Mouse (Mus musculus): ENCODE measurements around the gene Fam173a.
"Not testable (repeated sequence)": the region's sequence is repeated elsewhere in the genome, so short reads cannot be mapped to it uniquely, and the experiment has no call there.

Gene Fam173a

GRCm38 (mm10) chr17:25809606-25810340 is 17.1 kb upstream of the Fam173a start:
- Histone ChIP-seq H3K27me3 (ENCODE audit: insufficient read depth, low read length) (peaks cover 71% of the 10 kb centered on the region), H3K36me3 (ENCODE audit: insufficient read depth, low read length) (no peaks in the 10 kb centered on the region), H3K4me1 (replicated peaks; ENCODE audit: low read depth, low read length) (peaks cover 18% of the 10 kb centered on the region), H3K9me3 (ENCODE audit: low read length) (0 out of 2 replicates have a peak, but pooled peaks cover 8% of the 10 kb centered on the region), H3K4me3 (replicated peaks; ENCODE audit: low read length) (peak overlapping the region; percentile 92)
- no peak for TF ChIP-seq CTCF (conservative IDR thresholded peaks at IDR 0.05; ENCODE audit: low read length)
- no peak for TF ChIP-seq POU5F1 (IDR thresholded peaks at IDR 0.05; ENCODE audit: borderline replicate concordance, low read length)
- TF ChIP-seq NANOG (IDR thresholded peaks at IDR 0.05; ENCODE audit: borderline replicate concordance, low read length): no peak

- no peak for TF ChIP-seq POU5F1 (IDR thresholded peaks at IDR 0.05; ENCODE audit: borderline replicate concordance, low read length)
- TF ChIP-seq NANOG (IDR thresholded peaks at IDR 0.05; ENCODE audit: borderline replicate concordance, low read length): no peak
- H3K4me3 ChIP-seq (replicated peaks; ENCODE audit: low read length): peak within 1 kb of the TSS; percentile 92
- peaks cover 67% of the 10 kb centered on the region for H3K27me3 ChIP-seq (ENCODE audit: insufficient read depth, low read length)
- H3K4me1 ChIP-seq (replicated peaks; ENCODE audit: low read depth, low read length): peaks cover 18% of the 10 kb centered on the region
- H3K36me3 ChIP-seq (ENCODE audit: insufficient read depth, low read length): no peaks in the 10 kb centered on the region
- 0 out of 2 replicates have a peak, but pooled peaks cover 8% of the 10 kb centered on the region for H3K9me3 ChIP-seq (ENCODE audit: low read length)
These were observed 16.3 kb upstream of the Fam173a start, which contains the start of gene Fbxl16 for GRCm38 (mm10) chr17:25808789-25809605. TSS of gene Fbxl16 (plus strand) at chr17:25809085.

- H3K4me3 ChIP-seq (replicated peaks; ENCODE audit: low read length): peak overlapping the region; percentile 92
- H3K9me3 ChIP-seq (ENCODE audit: low read length): 0 out of 2 replicates have a peak, but pooled peaks cover 6% of the 10 kb centered on the region
- TF ChIP-seq POU5F1 (IDR thresholded peaks at IDR 0.05; ENCODE audit: borderline replicate concordance, low read length) (no peak), NANOG (IDR thresholded peaks at IDR 0.05; ENCODE audit: borderline replicate concordance, low read length) (no peak), CTCF (conservative IDR thresholded peaks at IDR 0.05; ENCODE audit: low read length) (no peak)
- peaks cover 20% of the 10 kb centered on the region for H3K4me1 ChIP-seq (replicated peaks; ENCODE audit: low read depth, low read length)
- H3K27me3 ChIP-seq (ENCODE audit: insufficient read depth, low read length): peaks cover 71% of the 10 kb centered on the region
- no peaks in the 10 kb centered on the region for H3K36me3 ChIP-seq (ENCODE audit: insufficient read depth, low read length)
These were observed 15.3 kb upstream of the Fam173a start for GRCm38 (mm10) chr17:25808028-25808427.

- 0 out of 2 replicates have a peak, but pooled peaks have one; percentile 12 for TF ChIP-seq CTCF (conservative IDR thresholded peaks at IDR 0.05; ENCODE audit: low read length)
- H3K9me3 ChIP-seq (ENCODE audit: low read length); H3K4me3 ChIP-seq (replicated peaks; ENCODE audit: low read length); H3K36me3 ChIP-seq (ENCODE audit: insufficient read depth, low read length): not testable (repeated sequence)
- H3K27me3 ChIP-seq (ENCODE audit: insufficient read depth, low read length): peaks cover 71% of the 10 kb centered on the region
- peaks cover 22% of the 10 kb centered on the region for H3K4me1 ChIP-seq (replicated peaks; ENCODE audit: low read depth, low read length)
These were observed 14.8 kb upstream of the Fam173a start for GRCm38 (mm10) chr17:25807452-25807851.

- Histone ChIP-seq H3K36me3 (ENCODE audit: insufficient read depth, low read length) (no peaks in the 10 kb centered on the region), H3K4me1 (replicated peaks; ENCODE audit: low read depth, low read length) (peaks cover 22% of the 10 kb centered on the region), H3K4me3 (replicated peaks; ENCODE audit: low read length) (no peak overlapping the region), H3K27me3 (ENCODE audit: insufficient read depth, low read length) (peaks cover 70% of the 10 kb centered on the region), H3K9me3 (ENCODE audit: low read length) (no peaks in the 10 kb centered on the region)
- TF ChIP-seq CTCF (conservative IDR thresholded peaks at IDR 0.05; ENCODE audit: low read length) (no peak), NANOG (IDR thresholded peaks at IDR 0.05; ENCODE audit: borderline replicate concordance, low read length) (no peak), POU5F1 (IDR thresholded peaks at IDR 0.05; ENCODE audit: borderline replicate concordance, low read length) (no peak)
These were observed 13.8 kb upstream of the Fam173a start for GRCm38 (mm10) chr17:25806507-25806906.

- peaks cover 13% of the 10 kb centered on the region for H3K4me1 ChIP-seq (replicated peaks; ENCODE audit: low read depth, low read length)
- H3K9me3 ChIP-seq (ENCODE audit: low read length): no peaks in the 10 kb centered on the region
- no peak overlapping the region for H3K4me3 ChIP-seq (replicated peaks; ENCODE audit: low read length)
- H3K36me3 ChIP-seq (ENCODE audit: insufficient read depth, low read length): no peaks in the 10 kb centered on the region
- H3K27me3 ChIP-seq (ENCODE audit: insufficient read depth, low read length): peaks cover 41% of the 10 kb centered on the region
- no peak for TF ChIP-seq POU5F1 (IDR thresholded peaks at IDR 0.05; ENCODE audit: borderline replicate concordance, low read length)
- TF ChIP-seq CTCF (conservative IDR thresholded peaks at IDR 0.05; ENCODE audit: low read length): no peak
- TF ChIP-seq NANOG (IDR thresholded peaks at IDR 0.05; ENCODE audit: borderline replicate concordance, low read length): no peak
These were observed 10.3 kb upstream of the Fam173a start for GRCm38 (mm10) chr17:25802825-25803517.

- no peaks in the 10 kb centered on the region for H3K9me3 ChIP-seq (ENCODE audit: low read length)
- no peaks in the 10 kb centered on the region for H3K36me3 ChIP-seq (ENCODE audit: insufficient read depth, low read length)
- TF ChIP-seq CTCF (conservative IDR thresholded peaks at IDR 0.05; ENCODE audit: low read length) (peak; percentile 79), POU5F1 (IDR thresholded peaks at IDR 0.05; ENCODE audit: borderline replicate concordance, low read length) (no peak), NANOG (IDR thresholded peaks at IDR 0.05; ENCODE audit: borderline replicate concordance, low read length) (no peak)
- H3K4me1 ChIP-seq (replicated peaks; ENCODE audit: low read depth, low read length): peaks cover 21% of the 10 kb centered on the region
- no peak overlapping the region for H3K4me3 ChIP-seq (replicated peaks; ENCODE audit: low read length)
- H3K27me3 ChIP-seq (ENCODE audit: insufficient read depth, low read length): peaks cover 39% of the 10 kb centered on the region
These were observed 8.3 kb upstream of the Fam173a start for GRCm38 (mm10) chr17:25801029-25801428.

GRCm38 (mm10) chr17:25796951-25797369 is 4.3 kb upstream of the Fam173a start, which contains the start of gene Metrn:
TSS of gene Metrn (minus strand) at chr17:25797136.
- Histone ChIP-seq H3K4me1 (replicated peaks; ENCODE audit: low read depth, low read length) (peaks cover 52% of the 10 kb centered on the region), H3K36me3 (ENCODE audit: insufficient read depth, low read length) (peaks cover 12% of the 10 kb centered on the region), H3K27me3 (ENCODE audit: insufficient read depth, low read length) (peaks cover 21% of the 10 kb centered on the region), H3K9me3 (ENCODE audit: low read length) (no peaks in the 10 kb centered on the region), H3K4me3 (replicated peaks; ENCODE audit: low read length) (peak within 1 kb of the TSS; percentile 88)
- TF ChIP-seq CTCF (conservative IDR thresholded peaks at IDR 0.05; ENCODE audit: low read length): no peak
- no peak for TF ChIP-seq NANOG (IDR thresholded peaks at IDR 0.05; ENCODE audit: borderline replicate concordance, low read length)
- TF ChIP-seq POU5F1 (IDR thresholded peaks at IDR 0.05; ENCODE audit: borderline replicate concordance, low read length): no peak
